Mouse (Mus musculus) CH12.LX (cell line): ENCODE results near the gene Ndn. TPM values are rescaled to one million over a fixed set of nuclear protein-coding genes. Genes with fewer than 3 reads are reported as not detected.

ENCODE experiments used
- DNase-seq: peaks from one replicate; pipeline ENCODE4 v3.0.0-alpha.2; 2013; ENCODE audit errors: extremely low read depth
- H3K27ac ChIP-seq: 2 replicates; pipeline ENCODE4 v1.5.1; 2012; ENCODE audit warnings: low read depth, mild to moderate bottlenecking, control low read depth, moderate library complexity; ENCODE audit not compliant: insufficient read depth
- H3K27me3 ChIP-seq: replicated peaks from 2 replicates; pipeline ENCODE3; 2012; ENCODE audit warnings: inconsistent platforms
- H3K36me3 ChIP-seq, 2 experiments: replicated peaks in 1 of 2; 2 replicates each; pipeline versions ENCODE3 to v1.6.1; 2012; ENCODE audit warnings: inconsistent platforms in 1 of 2, low read length in 1 of 2, mild to moderate bottlenecking in 1 of 2, mixed read lengths in 1 of 2, moderate library complexity in 1 of 2; ENCODE audit not compliant: control insufficient read depth in 1 of 2, insufficient read depth in 1 of 2
- H3K4me1 ChIP-seq, 2 experiments: 2 replicates each; pipeline ENCODE4 v1.6.1; 2012; ENCODE audit warnings: inconsistent platforms in 1 of 2, moderate library complexity in 1 of 2; ENCODE audit not compliant: insufficient read depth in 2 of 2, control insufficient read depth in 1 of 2
- H3K4me2 ChIP-seq: 2 replicates; pipeline ENCODE4 v1.6.1; 2012; ENCODE audit warnings: low read depth, mild to moderate bottlenecking, control low read depth; ENCODE audit not compliant: poor library complexity, insufficient read depth, severe bottlenecking
- H3K4me3 ChIP-seq, 3 experiments: fragments of 150-350 bp in 1 of 3; sonication (generic) in 1 of 3; replicated peaks in 1 of 3; 2 replicates each; pipeline versions ENCODE3 to v1.5.1; 2011 to 2012; ENCODE audit warnings: low read depth in 2 of 3, low read length in 2 of 3, mild to moderate bottlenecking in 2 of 3, moderate library complexity in 2 of 3, control low read depth in 1 of 3, improper control_type of control experiment in 1 of 3, inconsistent platforms in 1 of 3, mixed read lengths in 1 of 3; ENCODE audit not compliant: poor library complexity in 1 of 3
- H3K79me2 ChIP-seq: replicated peaks from 2 replicates; pipeline ENCODE4 v1.6.1; 2012; ENCODE audit warnings: mild to moderate bottlenecking, moderate library complexity; ENCODE audit not compliant: control insufficient read depth, poor library complexity, insufficient read depth, severe bottlenecking; ENCODE audit errors: extremely low read depth
- H3K9ac ChIP-seq: 2 replicates; pipeline ENCODE4 v1.6.1; 2012; ENCODE audit warnings: low read depth, mild to moderate bottlenecking, control low read depth, moderate library complexity; ENCODE audit not compliant: insufficient read depth
- H3K9me3 ChIP-seq: replicated peaks from 2 replicates; pipeline ENCODE3; 2012; ENCODE audit warnings: low read length, inconsistent platforms, mixed read lengths
- CTCF ChIP-seq, 2 experiments: IDR thresholded peaks in 1 of 2; conservative IDR thresholded peaks in 1 of 2; 2 replicates each; pipeline ENCODE4 v1.5.1; 2011 to 2012; ENCODE audit warnings: low read depth in 2 of 2, low read length in 2 of 2, improper control_type of control experiment in 1 of 2, inconsistent platforms in 1 of 2, mild to moderate bottlenecking in 1 of 2, moderate library complexity in 1 of 2
- E2F4 ChIP-seq: IDR thresholded peaks from 2 replicates; pipeline ENCODE4 v1.6.1; 2011; ENCODE audit warnings: low read depth, low read length, improper control_type of control experiment; ENCODE audit not compliant: insufficient replicate concordance
- GABPA ChIP-seq: IDR thresholded peaks from 2 replicates; pipeline ENCODE4 v1.6.1; 2012; ENCODE audit warnings: low read depth, low read length, improper control_type of control experiment, inconsistent platforms; ENCODE audit not compliant: insufficient replicate concordance
- JUND ChIP-seq: conservative IDR thresholded peaks from 2 replicates; pipeline ENCODE4 v1.6.1; 2011; ENCODE audit warnings: low read depth, low read length, improper control_type of control experiment
- NRF1 ChIP-seq: IDR thresholded peaks from 2 replicates; pipeline ENCODE4 v1.6.1; 2014; ENCODE audit warnings: low read depth, mild to moderate bottlenecking, inconsistent platforms, low read length, improper control_type of control experiment, moderate library complexity
- PAX5 ChIP-seq: IDR thresholded peaks from 2 replicates; pipeline ENCODE4 v1.6.1; 2012; ENCODE audit warnings: low read length, inconsistent platforms, mixed read lengths
- POLR2A ChIP-seq: IDR thresholded peaks from 2 replicates; pipeline ENCODE4 v1.6.1; 2011; ENCODE audit warnings: low read depth, mild to moderate bottlenecking, improper control_type of control experiment, low read length
- POLR2AphosphoS2 ChIP-seq: IDR thresholded peaks from 2 replicates; pipeline ENCODE4 v1.6.1; 2011; ENCODE audit warnings: low read depth, low read length, improper control_type of control experiment
- RAD21 ChIP-seq: IDR thresholded peaks from 2 replicates; pipeline ENCODE4 v1.6.1; 2011; ENCODE audit warnings: low read depth, mild to moderate bottlenecking, low read length, improper control_type of control experiment, moderate library complexity
- RCOR1 ChIP-seq: conservative IDR thresholded peaks from 2 replicates; pipeline ENCODE4 v1.6.1; 2012; ENCODE audit warnings: low read depth, mild to moderate bottlenecking, inconsistent platforms, low read length, improper control_type of control experiment
- SIN3A ChIP-seq: IDR thresholded peaks from 2 replicates; pipeline ENCODE4 v1.6.1; 2012; ENCODE audit warnings: low read length, improper control_type of control experiment, inconsistent platforms
- SMC3 ChIP-seq: IDR thresholded peaks from 2 replicates; pipeline ENCODE4 v1.6.1; 2011; ENCODE audit warnings: low read depth, low read length, improper control_type of control experiment
- UBTF ChIP-seq: IDR thresholded peaks from 2 replicates; pipeline ENCODE4 v1.6.1; 2012; ENCODE audit warnings: low read depth, mild to moderate bottlenecking, inconsistent platforms, low read length, improper control_type of control experiment, moderate library complexity
- USF1 ChIP-seq: IDR thresholded peaks from 2 replicates; pipeline ENCODE4 v1.6.1; 2014; ENCODE audit warnings: low read depth, mild to moderate bottlenecking, inconsistent platforms, low read length, improper control_type of control experiment
- USF2 ChIP-seq: conservative IDR thresholded peaks from 2 replicates; pipeline ENCODE4 v1.6.1; 2011; ENCODE audit warnings: low read depth, low read length, improper control_type of control experiment
- ZNF384 ChIP-seq: IDR thresholded peaks from 2 replicates; pipeline ENCODE4 v1.6.1; 2012; ENCODE audit warnings: low read depth, low read length, improper control_type of control experiment, inconsistent platforms
- dilution Hi-C: fragments of 300-500 bp; cut with MboI; formaldehyde crosslinking; loops from 2 replicates; pipeline ENCODE4 v1.14.3; 2020; ENCODE audit warnings: low sequenced_read_pairs; ENCODE audit not compliant: extremely low pct_unique_long_range_greater_than_20kb, extremely low pct_ligation_motif_present
- in situ Hi-C: fragments of 300-500 bp; cut with MboI; formaldehyde crosslinking; loops from 3 replicates; pipeline ENCODE4 v1.14.3; 2019; ENCODE audit warnings: low sequenced_read_pairs, low pct_ligation_motif_present, low pct_unique_long_range_greater_than_20kb, mixed read lengths
- polyA plus RNA-seq: library from polyadenylated mRNA; unstranded; fragments of >175 nt; gene quantifications from 2 replicates; pipeline ENCODE4 v1.2.1, GENCODE M21; 2012; ENCODE audit warnings: low read depth; ENCODE audit not compliant: insufficient read length
- total RNA-seq, 2 experiments: library from RNA; depleted of rRNA; stranded (reverse); fragments of 300-350 nt in 1 of 2; fragments of >200 nt in 1 of 2; gene quantifications; 2 replicates each; pipeline ENCODE4 v1.2.3; 2012 to 2014

Gene Ndn
- total and polyA plus RNA-seq, 3 experiments, result not detected

DNA sequence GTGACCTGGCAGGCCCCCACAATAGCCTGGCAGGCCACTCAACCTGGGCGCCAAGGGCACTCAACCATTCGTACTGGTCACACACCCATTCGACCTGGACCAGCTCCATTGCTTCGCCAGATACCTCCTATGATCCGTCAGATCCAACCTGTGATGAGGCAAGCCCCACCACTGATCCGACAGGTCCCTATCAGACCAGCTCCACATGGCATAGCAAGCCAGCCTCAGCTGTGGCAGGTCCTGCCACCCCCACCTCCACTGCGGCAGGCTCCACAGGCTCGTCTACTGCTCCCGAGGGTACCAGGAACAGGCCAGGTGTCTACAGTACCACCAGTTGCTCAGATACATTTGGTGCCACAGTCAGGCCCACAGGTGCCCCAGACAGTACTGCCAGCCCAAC is 32.2 kb downstream of the Ndn start:
- Histone ChIP-seq H3K4me3 (peak overlapping the region in 1 of 3 experiments; percentile 4), H3K27ac (no peak overlapping the region), H3K9me3 (peaks cover 70% of the 10 kb centered on the region), H3K4me1 (no peaks in the 10 kb centered on the region), H3K4me2 (no peak overlapping the region), H3K27me3 (no peaks in the 10 kb centered on the region), H3K9ac (no peak overlapping the region), H3K79me2 (no peaks in the 10 kb centered on the region), H3K36me3 (no peaks in the 10 kb centered on the region)
- in situ Hi-C loops (loop anchor here (25.0 kb wide), 1 partner anchor 141 kb away; no protein-coding TSS in a partner anchor), dilution Hi-C loops (no loop called here)
- TF ChIP-seq RCOR1 (no peak), NRF1 (no peak), USF1 (no peak), E2F4 (no peak), JUND (no peak), POLR2AphosphoS2 (no peak), POLR2A (no peak), SIN3A (no peak), UBTF (no peak), CTCF (conservative IDR thresholded peaks at IDR 0.05 in 1 of 2, IDR thresholded peaks at IDR 0.05 in 1 of 2; ENCODE audit: low read depth in 2 of 2, low read length in 2 of 2) (no peak), ZNF384 (no peak), GABPA (no peak)
- no peak for DNase-seq

GRCm38 (mm10) chr7:62382391-62382790 is 36.0 kb downstream of the Ndn start:
- no peaks in the 10 kb centered on the region for H3K4me1 ChIP-seq
- H3K9ac ChIP-seq, result no peak overlapping the region
- H3K4me3 ChIP-seq, result no peak overlapping the region
- peaks cover 58% of the 10 kb centered on the region for H3K9me3 ChIP-seq
- TF ChIP-seq USF2 (no peak), SIN3A (no peak), CTCF (conservative IDR thresholded peaks at IDR 0.05 in 1 of 2, IDR thresholded peaks at IDR 0.05 in 1 of 2; ENCODE audit: low read depth in 2 of 2, low read length in 2 of 2) (peak in 1 of 2 experiments; percentile 40; a peak in 2 of 4 replicates), RCOR1 (no peak), SMC3 (peak; percentile 18), PAX5 (no peak), RAD21 (peak; percentile 49)
- H3K4me2 ChIP-seq, result no peak overlapping the region
- H3K79me2 ChIP-seq, result no peaks in the 10 kb centered on the region
- in situ Hi-C loops (loop anchor here (25.0 kb wide), 1 partner anchor 145 kb away; no protein-coding TSS in a partner anchor), dilution Hi-C loops (no loop called here)
- DNase-seq, result no peak
- no peak overlapping the region for H3K27ac ChIP-seq
- no peaks in the 10 kb centered on the region for H3K36me3 ChIP-seq
- H3K27me3 ChIP-seq, result no peaks in the 10 kb centered on the region
